Mouse (Mus musculus) limb, embryonic 15.5 days (tissue): ENCODE data around the gene Clock. TPM values are rescaled to one million over a fixed set of nuclear protein-coding genes. Genes with fewer than 3 reads are reported as not detected.

Experiments used
- ATAC-seq: fragments of 200-750 bp; cut with Nextera tagmentation; 2 replicates; pipeline ENCODE4 v1.8.0; 2017; ENCODE audit warnings: low read depth, moderate TSS enrichment; ENCODE audit not compliant: insufficient number of reproducible peaks, low FRiP score, low TSS enrichment
- H3K27ac ChIP-seq: fragments of 300-500 bp; sonication (generic); 2 replicates; pipeline ENCODE4 v1.5.1; 2015; ENCODE audit warnings: moderate library complexity, mild to moderate bottlenecking, inconsistent platforms
- H3K27me3 ChIP-seq: fragments of 300-500 bp; sonication (generic); 2 replicates; pipeline ENCODE4 v1.6.1; 2015; ENCODE audit warnings: inconsistent platforms
- H3K36me3 ChIP-seq: fragments of 300-500 bp; sonication (generic); 2 replicates; pipeline ENCODE4 v1.6.1; 2015; ENCODE audit warnings: inconsistent platforms
- H3K4me1 ChIP-seq: fragments of 300-500 bp; sonication (generic); 2 replicates; pipeline ENCODE4 v1.6.1; 2015; ENCODE audit warnings: inconsistent platforms
- H3K4me2 ChIP-seq: fragments of 300-500 bp; sonication (generic); 2 replicates; pipeline ENCODE4 v1.6.1; 2015; ENCODE audit warnings: mild to moderate bottlenecking, inconsistent platforms
- H3K4me3 ChIP-seq: fragments of 300-500 bp; sonication (generic); 2 replicates; pipeline ENCODE4 v1.5.1; 2015; ENCODE audit warnings: mild to moderate bottlenecking, inconsistent platforms
- H3K9ac ChIP-seq: fragments of 300-500 bp; sonication (generic); 2 replicates; pipeline ENCODE4 v1.6.1; 2015; ENCODE audit warnings: inconsistent platforms
- H3K9me3 ChIP-seq: fragments of 300-500 bp; sonication (generic); 2 replicates; pipeline ENCODE4 v1.6.1; 2016; ENCODE audit warnings: inconsistent platforms
- WGBS: fragments of 180-500 bp; shearing (Covaris S2); methylation state at CpG from one replicate; pipeline ENCODE4 v1.1.7; 2015; 5-methylcytosine and 5-hydroxymethylcytosine counted together
- polyA plus RNA-seq: library from polyadenylated mRNA; unstranded; fragments of >200 nt; fragmentation: Nextera tagmentation; extraction: Ambion mirVana; gene quantifications from 2 replicates; pipeline ENCODE4 v1.2.1, GENCODE M21; 2015

The Clock gene
- polyA plus RNA-seq, 1 experiment from 2014 or later: 12.1 TPM

DNA sequence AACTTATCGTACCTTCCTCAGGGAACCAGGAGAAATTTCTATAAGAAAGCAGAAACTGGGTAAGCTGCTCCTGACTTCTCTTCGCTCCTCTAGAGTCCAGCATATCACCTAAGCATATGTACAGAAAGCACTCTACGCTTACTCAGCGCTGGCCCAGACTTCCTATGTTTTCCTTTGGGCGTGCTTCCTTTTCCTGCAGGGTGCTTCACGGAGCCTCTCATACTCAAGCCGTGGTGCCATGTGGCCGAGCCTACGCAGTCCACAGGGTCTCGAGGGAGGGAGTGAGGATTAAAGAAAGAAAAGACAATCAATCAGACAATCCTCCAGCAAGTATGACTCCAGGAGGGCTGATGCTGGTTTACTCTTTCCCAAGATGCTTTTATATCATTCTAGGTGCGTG, 127.8 kb downstream of the Clock start:
- 62% methylated on average over 11 of the region's 11 CpGs for WGBS

DNA sequence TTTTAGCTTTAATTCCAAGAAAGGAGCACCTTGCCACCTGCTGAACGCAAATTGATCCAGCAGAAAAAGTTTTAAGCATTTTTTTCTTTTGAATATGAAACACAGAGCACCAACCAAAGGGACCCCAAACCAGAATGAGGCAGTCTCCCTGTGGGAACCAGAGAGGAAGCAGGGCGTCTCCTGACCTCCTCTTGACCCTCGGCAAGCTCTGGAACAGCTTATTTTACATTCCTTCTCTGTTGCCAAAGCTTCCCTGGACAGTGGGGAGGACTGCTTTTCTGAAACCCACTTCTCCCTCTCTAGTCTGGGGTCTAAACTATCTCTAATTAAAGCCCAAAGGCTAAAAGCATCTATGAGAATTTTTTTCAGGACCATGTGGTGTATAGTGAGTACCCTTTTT, 128.2 kb downstream of the Clock start:
- no peaks in the 10 kb centered on the region for H3K27me3 ChIP-seq
- no peak overlapping the region for H3K4me3 ChIP-seq
- peaks cover 6% of the 10 kb centered on the region; the same call in 1 of the 2 replicates for H3K4me1 ChIP-seq
- no peaks in the 10 kb centered on the region for H3K36me3 ChIP-seq
- WGBS: 35% methylated on average over 3 of the region's 3 CpGs
- no peak overlapping the region for H3K27ac ChIP-seq
- H3K9ac ChIP-seq: no peak overlapping the region
- H3K4me2 ChIP-seq: no peak overlapping the region
- H3K9me3 ChIP-seq: no peaks in the 10 kb centered on the region
- ATAC-seq: no peak

More for the DNA sequence above, 127.8 kb downstream of the Clock start:
- Histone ChIP-seq H3K9me3 (no peaks in the 10 kb centered on the region), H3K4me2 (no peak overlapping the region), H3K4me3 (no peak overlapping the region), H3K27me3 (no peaks in the 10 kb centered on the region), H3K9ac (no peak overlapping the region), H3K4me1 (peaks cover 6% of the 10 kb centered on the region; the same call in 1 of the 2 replicates), H3K36me3 (no peaks in the 10 kb centered on the region), H3K27ac (no peak overlapping the region)
- ATAC-seq: no peak

DNA sequence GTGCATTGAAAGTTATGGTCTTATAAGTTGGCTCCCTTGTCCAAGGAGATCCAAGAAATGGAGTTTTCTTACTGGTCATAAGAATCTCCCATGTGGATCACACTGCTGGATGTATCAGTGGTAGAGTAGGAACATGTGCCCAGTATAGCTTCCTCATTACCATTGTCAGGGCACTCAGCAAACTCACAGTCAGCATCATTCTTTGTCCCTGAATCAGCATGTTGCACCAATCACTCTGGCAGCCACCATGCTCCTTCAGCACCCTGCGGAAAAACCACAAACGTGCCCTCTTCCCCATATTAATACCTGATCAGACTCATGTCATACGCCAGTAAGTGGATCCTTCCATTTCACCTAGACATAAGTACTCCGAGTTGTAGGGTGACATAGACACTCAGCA, 129.5 kb downstream of the Clock start:
- Histone ChIP-seq H3K4me2 (no peak overlapping the region), H3K27me3 (no peaks in the 10 kb centered on the region), H3K9me3 (no peaks in the 10 kb centered on the region), H3K4me1 (peaks cover 6% of the 10 kb centered on the region; the same call in 1 of the 2 replicates), H3K27ac (no peak overlapping the region), H3K4me3 (no peak overlapping the region), H3K36me3 (no peaks in the 10 kb centered on the region), H3K9ac (no peak overlapping the region)
- ATAC-seq: no peak
- 83% methylated on average over 4 of the region's 4 CpGs for WGBS

DNA sequence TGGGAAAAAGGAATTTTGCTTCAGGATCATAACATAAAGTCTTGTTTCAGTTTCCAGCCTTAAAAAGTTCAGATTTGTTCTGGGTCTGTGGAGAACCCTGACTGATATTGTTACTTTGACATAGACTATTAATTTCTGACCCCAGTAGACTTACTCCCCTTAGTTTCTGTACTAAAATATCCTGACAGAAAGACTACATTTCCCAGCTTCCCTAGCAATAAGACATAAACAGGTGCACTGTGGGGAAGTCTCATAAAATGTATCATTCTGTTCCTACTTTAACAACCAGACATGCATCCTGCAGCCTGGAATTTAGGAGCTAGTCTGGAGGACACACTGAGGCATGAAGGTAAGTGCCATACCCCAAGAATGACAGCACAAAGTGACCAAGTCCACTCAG, 133.6 kb downstream of the Clock start:
- ATAC-seq: no peak
- Histone ChIP-seq H3K27me3 (no peaks in the 10 kb centered on the region), H3K9ac (no peak overlapping the region), H3K4me1 (no peaks in the 10 kb centered on the region), H3K9me3 (no peaks in the 10 kb centered on the region), H3K36me3 (no peaks in the 10 kb centered on the region), H3K27ac (no peak overlapping the region), H3K4me2 (no peak overlapping the region), H3K4me3 (no peak overlapping the region)

DNA sequence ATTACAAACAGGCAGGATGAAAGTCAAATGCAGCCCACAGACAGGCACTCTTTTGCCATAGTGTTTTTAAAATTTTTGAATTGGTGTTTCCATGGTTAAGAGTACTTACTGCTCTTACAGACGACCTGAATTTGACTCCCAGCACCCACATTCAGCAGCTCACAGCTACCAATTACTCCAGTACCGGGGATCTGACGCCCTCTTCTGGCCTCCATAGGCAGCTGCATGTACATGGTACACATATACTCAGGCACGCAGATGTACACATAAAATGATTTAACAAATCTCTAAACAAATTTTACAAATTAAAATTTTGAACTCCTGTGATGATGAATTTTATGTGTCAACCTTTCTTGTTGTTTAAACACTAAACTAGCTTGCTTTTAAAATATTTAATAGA, 134.1 kb downstream of the Clock start:
- H3K36me3 ChIP-seq: no peaks in the 10 kb centered on the region
- WGBS: 79% methylated on average over 4 of the region's 4 CpGs
- H3K4me2 ChIP-seq: no peak overlapping the region
- H3K4me3 ChIP-seq: no peak overlapping the region
- no peak overlapping the region for H3K27ac ChIP-seq
- no peaks in the 10 kb centered on the region for H3K9me3 ChIP-seq
- ATAC-seq: no peak
- no peaks in the 10 kb centered on the region for H3K27me3 ChIP-seq
- H3K9ac ChIP-seq: no peak overlapping the region
- no peaks in the 10 kb centered on the region for H3K4me1 ChIP-seq

DNA sequence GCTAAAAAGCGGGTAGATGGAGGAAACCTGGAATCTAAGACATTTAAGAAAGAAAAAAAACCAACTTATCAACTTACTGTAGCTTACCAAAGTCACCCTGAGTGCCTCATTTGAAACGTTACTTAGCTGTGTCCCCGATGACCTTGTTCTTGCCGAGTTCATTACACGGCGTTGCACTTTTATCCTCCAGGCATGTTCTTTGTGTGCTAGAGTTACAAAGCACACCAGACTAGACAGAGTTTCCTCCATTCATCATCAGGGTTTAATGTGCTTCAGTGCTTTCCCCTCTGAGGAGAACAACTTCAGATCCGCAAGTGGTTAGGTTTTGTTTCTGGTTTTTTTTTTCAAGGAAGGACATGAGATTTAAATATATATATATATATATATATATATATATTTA, 139.8 kb downstream of the Clock start:
- H3K36me3 ChIP-seq: no peaks in the 10 kb centered on the region
- ATAC-seq: no peak

DNA sequence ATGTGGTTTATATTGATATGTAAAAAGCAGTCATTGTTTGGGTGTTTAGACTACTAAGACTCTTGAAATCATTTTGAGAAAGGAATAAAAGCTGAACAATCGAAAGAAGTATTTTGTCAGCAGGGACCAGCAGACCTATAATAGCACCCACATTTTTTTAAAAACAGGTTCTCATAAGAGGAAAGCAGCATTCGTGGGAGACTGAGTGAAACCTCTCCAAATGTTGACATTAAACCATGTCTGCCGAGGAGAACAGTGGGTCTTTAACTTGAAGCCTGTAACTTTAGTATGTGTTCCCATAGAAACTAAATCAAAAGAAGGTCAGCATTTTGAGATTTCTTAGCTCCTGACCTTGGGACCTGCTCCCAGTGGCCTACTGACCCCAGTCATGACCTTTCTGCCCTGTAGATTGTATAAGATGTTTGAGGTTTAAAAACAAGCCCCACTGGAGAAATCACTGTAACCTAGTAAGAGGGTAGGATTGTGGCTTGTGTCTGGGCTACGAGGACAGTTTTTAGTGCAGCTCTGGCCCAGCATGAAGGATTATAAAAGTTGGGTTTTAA, 140.7 kb downstream of the Clock start:
- Histone ChIP-seq H3K27ac (no peak overlapping the region), H3K27me3 (no peaks in the 10 kb centered on the region), H3K9ac (no peak overlapping the region), H3K36me3 (no peaks in the 10 kb centered on the region), H3K4me2 (no peak overlapping the region), H3K9me3 (no peaks in the 10 kb centered on the region), H3K4me1 (no peaks in the 10 kb centered on the region), H3K4me3 (no peak overlapping the region)
- 57% methylated on average over 4 of the region's 4 CpGs for WGBS
- ATAC-seq: no peak

More for the DNA sequence above, 139.8 kb downstream of the Clock start:
- Histone ChIP-seq H3K9me3 (no peaks in the 10 kb centered on the region), H3K9ac (no peak overlapping the region), H3K4me3 (no peak overlapping the region), H3K4me1 (no peaks in the 10 kb centered on the region), H3K27me3 (no peaks in the 10 kb centered on the region), H3K4me2 (no peak overlapping the region), H3K27ac (no peak overlapping the region)
- WGBS: 66% methylated on average over 7 of the region's 7 CpGs

DNA sequence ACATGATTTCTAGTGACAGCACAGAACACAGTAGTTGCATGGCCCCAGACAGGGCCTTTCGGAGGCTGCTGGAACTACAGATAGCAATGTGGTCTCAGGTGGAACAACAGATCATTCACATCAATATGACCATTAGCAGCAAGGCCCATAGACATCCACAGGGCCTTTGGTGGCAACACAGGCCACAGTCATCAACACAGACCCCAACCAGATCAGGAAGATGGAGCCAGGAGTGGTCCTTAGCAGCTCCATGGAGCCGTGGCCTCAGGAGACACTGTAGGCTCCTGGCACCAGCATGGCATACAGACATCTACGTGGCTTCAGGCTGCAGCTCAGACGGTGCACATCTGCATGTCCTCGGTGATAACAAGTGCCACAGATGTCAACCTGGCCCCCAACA, 141.7 kb downstream of the Clock start:
- no peak for ATAC-seq
- no peak overlapping the region for H3K4me3 ChIP-seq
- no peak overlapping the region for H3K27ac ChIP-seq
- WGBS: 78% methylated on average over 5 of the region's 5 CpGs
- peaks cover 4% of the 10 kb centered on the region; the same call in 1 of the 2 replicates for H3K36me3 ChIP-seq
- no peaks in the 10 kb centered on the region for H3K9me3 ChIP-seq
- H3K9ac ChIP-seq: no peak overlapping the region
- H3K4me2 ChIP-seq: no peak overlapping the region
- no peaks in the 10 kb centered on the region for H3K4me1 ChIP-seq
- no peaks in the 10 kb centered on the region for H3K27me3 ChIP-seq

DNA sequence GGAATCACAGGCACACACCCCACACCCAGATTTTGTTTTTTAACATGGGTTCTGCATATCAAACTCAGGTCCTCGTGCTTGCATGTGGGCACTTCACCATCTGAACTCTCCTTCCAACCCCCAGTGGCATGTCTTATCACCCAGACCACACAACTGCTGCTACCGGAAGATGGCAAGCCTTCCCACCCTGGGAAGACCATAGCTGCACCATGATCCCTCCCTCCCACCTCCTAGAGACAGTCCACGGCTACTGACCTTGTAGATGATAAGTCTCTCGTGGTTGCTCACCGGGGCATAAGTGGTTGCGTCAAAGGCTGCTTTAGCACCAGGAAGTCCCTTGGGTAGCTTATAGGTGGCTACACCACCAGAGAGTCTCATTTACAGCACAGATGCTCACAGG, 143.1 kb downstream of the Clock start:
- H3K36me3 ChIP-seq: peaks cover 4% of the 10 kb centered on the region; the same call in 1 of the 2 replicates
- WGBS: 89% methylated on average over 6 of the region's 6 CpGs
- no peak for ATAC-seq
- H3K9me3 ChIP-seq: no peaks in the 10 kb centered on the region
- H3K9ac ChIP-seq: no peak overlapping the region
- H3K4me3 ChIP-seq: no peak overlapping the region
- H3K4me2 ChIP-seq: no peak overlapping the region
- no peaks in the 10 kb centered on the region for H3K27me3 ChIP-seq
- H3K4me1 ChIP-seq: no peaks in the 10 kb centered on the region
- H3K27ac ChIP-seq: no peak overlapping the region

DNA sequence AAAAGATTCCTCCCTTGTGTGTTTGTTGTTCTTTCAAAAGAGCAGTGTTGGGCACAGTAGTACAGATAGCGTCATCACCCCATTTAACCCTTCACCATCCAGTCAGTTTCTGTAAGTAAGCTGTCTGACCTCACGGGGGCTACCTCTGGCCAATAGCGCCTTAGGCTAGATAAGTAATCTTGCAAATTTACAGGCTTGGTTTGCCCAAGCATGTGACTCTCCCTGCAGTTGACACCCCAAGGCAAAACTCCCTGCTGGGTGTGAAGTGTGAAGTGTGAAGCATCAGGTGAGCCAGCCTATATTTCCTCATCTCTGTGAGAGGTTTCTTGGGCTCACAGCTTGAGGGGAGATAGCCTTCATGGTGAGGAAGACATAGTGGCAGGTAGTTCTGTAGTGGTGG, 144.5 kb downstream of the Clock start:
- Histone ChIP-seq H3K9ac (no peak overlapping the region), H3K4me1 (no peaks in the 10 kb centered on the region), H3K36me3 (peaks cover 12% of the 10 kb centered on the region), H3K4me3 (no peak overlapping the region), H3K4me2 (no peak overlapping the region), H3K9me3 (no peaks in the 10 kb centered on the region), H3K27me3 (no peaks in the 10 kb centered on the region), H3K27ac (no peak overlapping the region)
- no peak for ATAC-seq
- 49% methylated on average over 3 of the region's 3 CpGs for WGBS

Other genes starting within 250 kb of the Clock start
- gene Srd5a3, start 164.5 kb downstream of the Clock start, polyA plus RNA-seq: 36.0 and 39.1 TPM in 2 replicates
- 76.0 and 101 TPM in 2 replicates for gene Tmem165, start 120.9 kb downstream of the Clock start, polyA plus RNA-seq
- gene Pdcl2, start 26.4 kb upstream of the Clock start, polyA plus RNA-seq: not detected in 2 replicates
- 2.0 and 2.4 TPM in 2 replicates for gene Nmu, start 59.0 kb upstream of the Clock start, polyA plus RNA-seq
- gene Gm7271, start 179.2 kb upstream of the Clock start, polyA plus RNA-seq: not detected in 2 replicates
- gene Exoc1, start 224.5 kb upstream of the Clock start, polyA plus RNA-seq: 26.1 and 30.2 TPM in 2 replicates